Mouse (Mus musculus): ENCODE results near the gene Masp1. TPM values are rescaled to one million over a fixed set of nuclear protein-coding genes. Genes with fewer than 3 reads are reported as not detected.
A peak's percentile ranks its signal among the peaks of the same experiment; 100 is the strongest.

Gene Masp1
- polyA plus RNA-seq, 1 experiment from 2014 or later: 44.7 TPM

- 62% methylated on average over 11 of the region's 11 CpGs for WGBS
Measured at GRCm38 (mm10) chr16:23505904-23506687, 14.5 kb downstream of the Masp1 start.

GRCm38 (mm10) chr16:23504320-23504744 lies 16.3 kb downstream of the Masp1 start:
- Histone ChIP-seq H3K4me2 (replicated peaks) (no peak overlapping the region; the same call in 1 of the 2 replicates), H3K4me1 (replicated peaks) (peaks cover 38% of the 10 kb centered on the region), H3K9me3 (no peaks in the 10 kb centered on the region), H3K36me3 (peaks cover 11% of the 10 kb centered on the region; the same call in 1 of the 2 replicates), H3K4me3 (replicated peaks) (no peak overlapping the region), H3K27me3 (no peaks in the 10 kb centered on the region), H3K9ac (replicated peaks) (0 out of 2 replicates have a peak overlapping the region, but pooled peaks have one; percentile 21), H3K27ac (peak overlapping the region; percentile 79)
- 0% methylated on average over 3 of the region's 3 CpGs for WGBS
- ATAC-seq: peak; percentile 95

More at GRCm38 (mm10) chr16:23505904-23506687, 14.5 kb downstream of the Masp1 start:
- H3K9ac ChIP-seq (replicated peaks): no peak overlapping the region
- peak overlapping the region; percentile 79; the same call in 1 of the 2 replicates for H3K27ac ChIP-seq
- no peak overlapping the region for H3K4me3 ChIP-seq (replicated peaks)
- ATAC-seq: no peak
- no peaks in the 10 kb centered on the region for H3K9me3 ChIP-seq
- peaks cover 38% of the 10 kb centered on the region for H3K4me1 ChIP-seq (replicated peaks)
- peaks cover 22% of the 10 kb centered on the region for H3K36me3 ChIP-seq
- H3K4me2 ChIP-seq (replicated peaks): no peak overlapping the region
- no peaks in the 10 kb centered on the region for H3K27me3 ChIP-seq

- Histone ChIP-seq H3K9ac (replicated peaks) (no peak overlapping the region), H3K9me3 (no peaks in the 10 kb centered on the region), H3K27ac (peak overlapping the region; percentile 79), H3K4me1 (replicated peaks) (peaks cover 42% of the 10 kb centered on the region), H3K4me2 (replicated peaks) (no peak overlapping the region), H3K4me3 (replicated peaks) (no peak overlapping the region), H3K27me3 (no peaks in the 10 kb centered on the region), H3K36me3 (0 out of 2 replicates have a peak, but pooled peaks cover 3% of the 10 kb centered on the region)
- ATAC-seq: no peak
- 71% methylated on average over 4 of the region's 4 CpGs for WGBS
Measured at GRCm38 (mm10) chr16:23503351-23503750, 17.3 kb downstream of the Masp1 start.

GRCm38 (mm10) chr16:23502478-23502877 lies 18.1 kb downstream of the Masp1 start:
- Histone ChIP-seq H3K4me1 (replicated peaks) (peaks cover 50% of the 10 kb centered on the region), H3K9me3 (no peaks in the 10 kb centered on the region), H3K36me3 (0 out of 2 replicates have a peak, but pooled peaks cover 3% of the 10 kb centered on the region), H3K27ac (no peak overlapping the region), H3K4me2 (replicated peaks) (no peak overlapping the region), H3K27me3 (no peaks in the 10 kb centered on the region), H3K4me3 (replicated peaks) (no peak overlapping the region), H3K9ac (replicated peaks) (no peak overlapping the region)
- ATAC-seq: no peak
- 87% methylated on average over 3 of the region's 3 CpGs for WGBS

GRCm38 (mm10) chr16:23501288-23501687 lies 19.3 kb downstream of the Masp1 start:
- Histone ChIP-seq H3K27ac (no peak overlapping the region), H3K9ac (replicated peaks) (no peak overlapping the region), H3K4me3 (replicated peaks) (no peak overlapping the region), H3K4me1 (replicated peaks) (peaks cover 51% of the 10 kb centered on the region), H3K9me3 (no peaks in the 10 kb centered on the region), H3K4me2 (replicated peaks) (no peak overlapping the region), H3K36me3 (no peaks in the 10 kb centered on the region), H3K27me3 (no peaks in the 10 kb centered on the region)
- WGBS: 97% methylated on average over 2 of the region's 2 CpGs
- ATAC-seq: no peak

- Histone ChIP-seq H3K9ac (replicated peaks) (no peak overlapping the region), H3K27me3 (no peaks in the 10 kb centered on the region), H3K4me1 (replicated peaks) (peaks cover 44% of the 10 kb centered on the region), H3K27ac (no peak overlapping the region), H3K9me3 (no peaks in the 10 kb centered on the region), H3K4me3 (replicated peaks) (no peak overlapping the region), H3K36me3 (0 out of 2 replicates have a peak, but pooled peaks cover 3% of the 10 kb centered on the region), H3K4me2 (replicated peaks) (no peak overlapping the region)
- WGBS: 84% methylated on average over 5 of the region's 5 CpGs
- no peak for ATAC-seq
Measured at GRCm38 (mm10) chr16:23500558-23500957, 20.1 kb downstream of the Masp1 start.

GRCm38 (mm10) chr16:23498691-23499131 lies 21.9 kb downstream of the Masp1 start:
- Histone ChIP-seq H3K27me3 (no peaks in the 10 kb centered on the region), H3K27ac (no peak overlapping the region), H3K9me3 (no peaks in the 10 kb centered on the region), H3K4me3 (replicated peaks) (no peak overlapping the region), H3K9ac (replicated peaks) (no peak overlapping the region), H3K4me1 (replicated peaks) (peaks cover 25% of the 10 kb centered on the region), H3K36me3 (peaks cover 15% of the 10 kb centered on the region), H3K4me2 (replicated peaks) (no peak overlapping the region)
- 84% methylated on average over 7 of the region's 7 CpGs for WGBS
- no peak for ATAC-seq

GRCm38 (mm10) chr16:23497881-23498280 lies 22.7 kb downstream of the Masp1 start:
- Histone ChIP-seq H3K9ac (replicated peaks) (no peak overlapping the region), H3K9me3 (no peaks in the 10 kb centered on the region), H3K36me3 (peaks cover 22% of the 10 kb centered on the region), H3K4me1 (replicated peaks) (peaks cover 19% of the 10 kb centered on the region), H3K27ac (no peak overlapping the region), H3K27me3 (no peaks in the 10 kb centered on the region), H3K4me3 (replicated peaks) (no peak overlapping the region), H3K4me2 (replicated peaks) (no peak overlapping the region)
- 0 out of 2 replicates have a peak, but pooled peaks have one; percentile 40 for ATAC-seq
- WGBS: 78% methylated on average over 1 of the region's 1 CpGs

- Histone ChIP-seq H3K4me3 (replicated peaks) (no peak overlapping the region), H3K9ac (replicated peaks) (no peak overlapping the region), H3K4me2 (replicated peaks) (no peak overlapping the region), H3K4me1 (replicated peaks) (peaks cover 19% of the 10 kb centered on the region), H3K36me3 (peaks cover 26% of the 10 kb centered on the region), H3K27ac (no peak overlapping the region), H3K27me3 (no peaks in the 10 kb centered on the region), H3K9me3 (no peaks in the 10 kb centered on the region)
- no peak for ATAC-seq
- 16% methylated on average over 3 of the region's 3 CpGs for WGBS
Measured at GRCm38 (mm10) chr16:23497440-23497839, 23.2 kb downstream of the Masp1 start.

GRCm38 (mm10) chr16:23496245-23496924 lies 24.2 kb downstream of the Masp1 start:
- H3K4me2 ChIP-seq (replicated peaks): no peak overlapping the region
- H3K27ac ChIP-seq: no peak overlapping the region
- no peak overlapping the region for H3K9ac ChIP-seq (replicated peaks)
- H3K9me3 ChIP-seq: no peaks in the 10 kb centered on the region
- H3K36me3 ChIP-seq: peaks cover 35% of the 10 kb centered on the region
- ATAC-seq: no peak
- H3K27me3 ChIP-seq: no peaks in the 10 kb centered on the region
- H3K4me1 ChIP-seq (replicated peaks): peaks cover 19% of the 10 kb centered on the region
- 70% methylated on average over 8 of the region's 8 CpGs for WGBS
- no peak overlapping the region for H3K4me3 ChIP-seq (replicated peaks)

- WGBS: 86% methylated on average over 4 of the region's 4 CpGs
- Histone ChIP-seq H3K9ac (replicated peaks) (no peak overlapping the region), H3K4me1 (replicated peaks) (peaks cover 9% of the 10 kb centered on the region; the same call in 1 of the 2 replicates), H3K27ac (no peak overlapping the region), H3K9me3 (no peaks in the 10 kb centered on the region), H3K36me3 (peaks cover 52% of the 10 kb centered on the region), H3K4me3 (replicated peaks) (no peak overlapping the region), H3K27me3 (no peaks in the 10 kb centered on the region), H3K4me2 (replicated peaks) (no peak overlapping the region)
- no peak for ATAC-seq
Measured at GRCm38 (mm10) chr16:23492783-23493182, 27.8 kb downstream of the Masp1 start.

GRCm38 (mm10) chr16:23483292-23483691 lies 37.3 kb downstream of the Masp1 start:
- WGBS: 92% methylated on average over 10 of the region's 10 CpGs
- H3K4me1 ChIP-seq (replicated peaks): 0 out of 2 replicates have a peak, but pooled peaks cover 3% of the 10 kb centered on the region
- no peak overlapping the region for H3K9ac ChIP-seq (replicated peaks)
- peaks cover 58% of the 10 kb centered on the region for H3K36me3 ChIP-seq
- H3K27ac ChIP-seq: no peak overlapping the region
- no peaks in the 10 kb centered on the region for H3K9me3 ChIP-seq
- H3K4me3 ChIP-seq (replicated peaks): no peak overlapping the region
- no peak for ATAC-seq
- H3K4me2 ChIP-seq (replicated peaks): no peak overlapping the region
- no peaks in the 10 kb centered on the region for H3K27me3 ChIP-seq

Measured in midbrain, embryonic 13.5 days (tissue).